Mouse (Mus musculus): ENCODE measurements around the gene Tacc2. TPM values are rescaled to one million over a fixed set of nuclear protein-coding genes. Genes with fewer than 3 reads are reported as not detected.
"Not testable (repeated sequence)": the region's sequence is repeated elsewhere in the genome, so short reads cannot be mapped to it uniquely, and the experiment has no call there.

Tacc2 gene
- polyA plus RNA-seq, 1 experiment from 2014 or later = 35.2 TPM

DNA sequence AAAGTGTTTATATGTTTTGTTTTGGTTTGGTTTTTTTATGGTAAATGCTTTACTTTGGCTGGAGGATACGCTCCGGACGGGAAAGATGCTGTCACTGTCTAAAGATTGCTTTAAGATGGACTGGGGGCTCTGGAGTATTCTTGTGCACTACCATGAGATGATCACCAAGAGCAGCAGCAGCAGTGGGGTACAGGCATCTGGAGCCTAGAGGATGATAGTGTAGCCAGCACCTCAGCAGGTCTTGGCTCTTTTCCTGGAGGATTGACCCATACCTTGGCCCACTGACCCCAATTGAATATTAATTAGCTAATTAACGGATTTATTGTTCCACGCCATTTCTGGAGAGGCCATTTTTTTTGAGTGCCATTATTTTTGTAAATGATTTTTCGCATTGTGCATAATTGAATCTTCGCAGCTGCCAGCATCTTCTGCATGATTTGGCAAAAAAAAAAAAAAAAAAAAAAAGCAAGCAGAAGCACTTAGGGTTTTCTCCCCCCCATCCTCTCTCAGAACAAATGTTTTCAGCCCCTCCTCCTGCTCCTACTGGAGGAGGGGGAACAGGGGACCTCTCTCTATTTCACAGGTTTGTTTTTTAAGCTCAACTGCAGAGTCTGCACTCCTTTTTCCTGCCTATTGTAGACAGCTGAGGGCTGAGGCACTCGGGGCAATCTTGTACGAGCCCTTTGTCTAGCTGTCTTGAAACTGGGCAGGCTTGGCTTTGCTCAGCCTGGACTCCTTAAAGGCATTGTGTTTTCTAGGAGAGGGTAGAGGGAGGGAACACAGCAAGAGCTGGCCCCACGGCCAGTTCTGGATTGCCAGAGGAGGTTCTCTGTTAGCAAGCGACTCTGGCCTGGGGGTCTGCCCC, 16.4 kb downstream of the Tacc2 start:
- not testable (repeated sequence) for H3K4me3 ChIP-seq (ENCODE audit: low read depth, low read length); H3K36me3 ChIP-seq (ENCODE audit: control insufficient read depth, insufficient read depth, low read length); H3K27me3 ChIP-seq (ENCODE audit: control insufficient read depth, insufficient read depth, low read length); H3K4me2 ChIP-seq (replicated peaks; ENCODE audit: low read depth, low read length); H3K27ac ChIP-seq (ENCODE audit: low read length); H3K9ac ChIP-seq (replicated peaks; ENCODE audit: low read depth, low read length); H3K4me1 ChIP-seq (ENCODE audit: control insufficient read depth, insufficient read depth, low read length); H3K9me3 ChIP-seq (ENCODE audit: control insufficient read depth, low read depth, low read length); ATAC-seq (ENCODE audit: insufficient number of reproducible peaks, insufficient read depth, low FRiP score, low read depth)
- 68% methylated on average over 6 of the region's 11 CpGs for WGBS

DNA sequence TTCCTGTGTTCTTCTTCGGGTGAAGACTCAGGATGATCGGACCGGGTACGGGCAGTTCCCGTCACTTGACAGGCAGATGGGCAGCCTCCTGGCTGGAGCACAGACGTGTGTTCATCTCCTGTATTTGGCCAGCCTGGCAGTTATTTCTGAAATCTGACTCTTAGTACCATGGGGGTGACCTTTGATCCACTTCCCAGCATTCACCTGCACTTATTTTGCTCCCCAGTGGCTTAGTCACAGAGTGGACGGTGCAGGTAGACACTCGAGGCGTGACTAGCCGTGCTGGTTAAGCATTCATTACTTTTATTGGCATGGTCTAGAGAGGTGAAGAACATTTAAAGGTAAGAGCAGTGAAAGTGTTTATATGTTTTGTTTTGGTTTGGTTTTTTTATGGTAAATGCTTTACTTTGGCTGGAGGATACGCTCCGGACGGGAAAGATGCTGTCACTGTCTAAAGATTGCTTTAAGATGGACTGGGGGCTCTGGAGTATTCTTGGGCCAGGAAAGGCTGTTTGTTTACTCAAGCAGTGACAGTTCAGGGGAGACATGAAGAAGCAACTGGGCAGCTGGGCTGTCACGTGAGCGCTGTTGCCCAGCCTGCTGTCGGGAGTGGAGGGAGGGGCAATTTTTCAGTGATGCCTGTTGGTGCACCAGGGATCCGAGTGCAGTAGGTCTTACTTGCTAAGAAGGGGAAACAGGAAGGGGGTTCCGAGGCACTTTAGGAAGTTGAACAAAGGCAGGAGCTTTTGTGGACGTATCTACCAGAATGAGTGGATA, 19.0 kb downstream of the Tacc2 start:
- not testable (repeated sequence) for H3K4me2 ChIP-seq (replicated peaks; ENCODE audit: low read depth, low read length); ATAC-seq (ENCODE audit: insufficient number of reproducible peaks, insufficient read depth, low FRiP score, low read depth); H3K9ac ChIP-seq (replicated peaks; ENCODE audit: low read depth, low read length); H3K27me3 ChIP-seq (ENCODE audit: control insufficient read depth, insufficient read depth, low read length); H3K4me3 ChIP-seq (ENCODE audit: low read depth, low read length); H3K27ac ChIP-seq (ENCODE audit: low read length); H3K4me1 ChIP-seq (ENCODE audit: control insufficient read depth, insufficient read depth, low read length); H3K9me3 ChIP-seq (ENCODE audit: control insufficient read depth, low read depth, low read length); H3K36me3 ChIP-seq (ENCODE audit: control insufficient read depth, insufficient read depth, low read length)
- 28% methylated on average over 9 of the region's 19 CpGs for WGBS

DNA sequence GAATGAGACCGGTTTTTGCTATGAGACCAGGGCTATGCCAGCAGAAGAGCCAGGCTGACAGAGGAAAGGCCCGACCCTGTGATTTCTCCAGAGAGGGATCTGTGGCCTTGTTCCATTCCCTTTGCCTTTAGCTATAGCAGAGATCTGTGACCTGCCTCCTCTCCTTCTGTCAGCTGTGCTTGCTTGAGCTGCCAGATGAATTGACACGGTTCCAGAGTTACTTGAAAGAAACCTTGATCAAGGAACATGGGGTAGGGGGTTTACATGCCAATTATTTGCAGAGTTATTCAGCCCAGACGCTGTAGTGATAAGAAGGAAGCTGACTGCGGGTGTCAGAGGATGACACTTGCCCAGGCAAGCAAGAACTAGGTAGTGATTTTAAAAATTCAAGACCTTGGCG, 20.3 kb downstream of the Tacc2 start:
- Histone ChIP-seq H3K9me3 (ENCODE audit: control insufficient read depth, low read depth, low read length) (no peaks in the 10 kb centered on the region), H3K9ac (replicated peaks; ENCODE audit: low read depth, low read length) (no peak overlapping the region), H3K36me3 (ENCODE audit: control insufficient read depth, insufficient read depth, low read length) (no peaks in the 10 kb centered on the region), H3K27me3 (ENCODE audit: control insufficient read depth, insufficient read depth, low read length) (no peaks in the 10 kb centered on the region), H3K4me3 (ENCODE audit: low read depth, low read length) (no peak overlapping the region), H3K4me2 (replicated peaks; ENCODE audit: low read depth, low read length) (no peak overlapping the region), H3K4me1 (ENCODE audit: control insufficient read depth, insufficient read depth, low read length) (0 out of 2 replicates have a peak, but pooled peaks cover 3% of the 10 kb centered on the region), H3K27ac (ENCODE audit: low read length) (no peak overlapping the region)
- no peak for ATAC-seq (ENCODE audit: insufficient number of reproducible peaks, insufficient read depth, low FRiP score, low read depth)
- WGBS = 72% methylated on average over 6 of the region's 6 CpGs

DNA sequence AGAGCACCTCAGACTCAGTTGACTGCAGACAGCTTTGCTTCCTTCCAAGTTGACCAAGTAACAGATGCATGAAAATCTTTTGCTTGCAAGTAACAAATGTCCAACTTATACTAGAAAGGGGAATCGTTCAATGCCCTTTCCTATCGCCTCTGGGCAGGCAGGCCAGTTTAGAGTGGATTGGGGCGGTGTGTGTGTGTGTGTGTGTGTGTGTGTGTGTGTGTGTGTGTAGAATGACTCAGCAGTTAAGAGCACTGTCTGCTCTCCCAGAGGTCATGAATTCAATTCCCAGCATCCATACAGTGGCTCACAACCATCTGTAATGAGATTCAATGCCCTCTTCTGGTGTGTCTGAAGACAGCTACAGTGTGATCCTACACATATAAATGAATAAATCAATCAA, 22.8 kb downstream of the Tacc2 start:
- H3K4me1 ChIP-seq (ENCODE audit: control insufficient read depth, insufficient read depth, low read length) = 0 out of 2 replicates have a peak, but pooled peaks cover 3% of the 10 kb centered on the region
- H3K4me2 ChIP-seq (replicated peaks; ENCODE audit: low read depth, low read length) = no peak overlapping the region
- no peaks in the 10 kb centered on the region for H3K36me3 ChIP-seq (ENCODE audit: control insufficient read depth, insufficient read depth, low read length)
- 83% methylated on average over 3 of the region's 3 CpGs for WGBS
- no peaks in the 10 kb centered on the region for H3K9me3 ChIP-seq (ENCODE audit: control insufficient read depth, low read depth, low read length)
- no peak overlapping the region for H3K4me3 ChIP-seq (ENCODE audit: low read depth, low read length)
- no peaks in the 10 kb centered on the region for H3K27me3 ChIP-seq (ENCODE audit: control insufficient read depth, insufficient read depth, low read length)
- ATAC-seq (ENCODE audit: insufficient number of reproducible peaks, insufficient read depth, low FRiP score, low read depth) = no peak
- H3K9ac ChIP-seq (replicated peaks; ENCODE audit: low read depth, low read length) = no peak overlapping the region
- no peak overlapping the region for H3K27ac ChIP-seq (ENCODE audit: low read length)

DNA sequence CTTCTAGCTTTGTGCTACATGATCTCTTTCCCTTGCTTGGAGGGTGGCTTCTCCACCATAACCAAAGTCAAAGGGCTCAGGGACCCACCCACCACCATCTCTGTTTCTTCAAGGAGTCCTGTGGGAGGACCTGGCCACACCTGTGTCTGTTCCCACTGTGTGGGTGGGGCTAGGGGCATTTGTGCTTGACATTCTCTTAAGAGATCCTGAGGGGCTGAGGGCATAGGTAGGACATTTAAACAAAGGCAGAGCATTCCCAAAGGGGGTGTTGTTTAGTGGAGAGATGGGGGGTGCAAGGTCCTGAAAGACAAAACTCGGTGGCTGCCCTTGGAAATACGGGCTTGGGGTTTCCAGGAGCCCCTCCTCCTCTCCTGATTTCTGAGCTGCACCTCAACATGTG, 23.3 kb downstream of the Tacc2 start:
- Histone ChIP-seq H3K36me3 (ENCODE audit: control insufficient read depth, insufficient read depth, low read length) (no peaks in the 10 kb centered on the region), H3K9me3 (ENCODE audit: control insufficient read depth, low read depth, low read length) (no peaks in the 10 kb centered on the region), H3K4me2 (replicated peaks; ENCODE audit: low read depth, low read length) (no peak overlapping the region), H3K4me3 (ENCODE audit: low read depth, low read length) (no peak overlapping the region), H3K4me1 (ENCODE audit: control insufficient read depth, insufficient read depth, low read length) (0 out of 2 replicates have a peak, but pooled peaks cover 3% of the 10 kb centered on the region), H3K27me3 (ENCODE audit: control insufficient read depth, insufficient read depth, low read length) (no peaks in the 10 kb centered on the region), H3K27ac (ENCODE audit: low read length) (no peak overlapping the region), H3K9ac (replicated peaks; ENCODE audit: low read depth, low read length) (no peak overlapping the region)
- 60% methylated on average over 2 of the region's 2 CpGs for WGBS
- ATAC-seq (ENCODE audit: insufficient number of reproducible peaks, insufficient read depth, low FRiP score, low read depth) = no peak

DNA sequence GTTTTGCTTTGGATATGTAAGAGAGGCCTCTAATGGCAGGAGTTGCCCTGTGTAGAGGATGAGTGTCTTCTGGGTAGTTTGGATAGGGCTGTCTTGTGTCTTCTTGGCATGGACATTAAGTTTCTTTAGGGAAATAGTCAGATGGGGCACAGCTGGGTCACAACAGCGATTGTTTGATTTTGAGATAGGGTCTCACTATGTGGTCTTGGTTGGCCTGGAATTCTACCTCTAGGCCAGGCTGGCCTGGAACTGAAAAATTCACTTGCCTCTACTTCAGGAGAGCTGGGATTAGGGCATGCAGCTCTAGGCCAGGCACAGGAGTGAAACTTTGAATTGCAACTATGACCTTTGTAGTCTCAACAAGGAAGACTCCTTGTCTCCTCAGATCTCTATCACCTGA, 25.6 kb downstream of the Tacc2 start:
- no peak overlapping the region for H3K4me3 ChIP-seq (ENCODE audit: low read depth, low read length)
- ATAC-seq (ENCODE audit: insufficient number of reproducible peaks, insufficient read depth, low FRiP score, low read depth) = no peak
- H3K4me1 ChIP-seq (ENCODE audit: control insufficient read depth, insufficient read depth, low read length) = no peaks in the 10 kb centered on the region
- no peak overlapping the region for H3K4me2 ChIP-seq (replicated peaks; ENCODE audit: low read depth, low read length)
- no peak overlapping the region for H3K27ac ChIP-seq (ENCODE audit: low read length)
- H3K36me3 ChIP-seq (ENCODE audit: control insufficient read depth, insufficient read depth, low read length) = no peaks in the 10 kb centered on the region
- no peak overlapping the region for H3K9ac ChIP-seq (replicated peaks; ENCODE audit: low read depth, low read length)
- H3K9me3 ChIP-seq (ENCODE audit: control insufficient read depth, low read depth, low read length) = no peaks in the 10 kb centered on the region
- no peaks in the 10 kb centered on the region for H3K27me3 ChIP-seq (ENCODE audit: control insufficient read depth, insufficient read depth, low read length)
- 77% methylated on average over 1 of the region's 1 CpGs for WGBS

DNA sequence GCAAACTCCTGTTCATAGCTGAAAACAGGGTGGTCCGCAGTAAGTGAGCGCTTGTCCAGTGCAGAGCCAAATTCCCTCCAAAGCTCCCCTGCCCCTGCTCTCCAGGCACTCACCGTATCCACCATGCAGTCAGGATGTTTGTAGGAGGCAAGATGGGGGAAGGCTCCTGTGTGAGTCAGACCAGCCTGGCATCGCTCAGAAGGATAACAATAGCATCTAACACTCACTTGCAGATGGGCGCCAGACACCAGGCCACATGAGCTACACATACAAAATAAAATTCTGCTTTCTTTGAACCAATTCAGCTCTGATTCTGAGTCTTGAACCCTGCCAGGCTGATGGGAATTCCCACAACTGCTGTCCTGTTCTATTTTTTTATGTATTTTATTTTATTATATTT, 26.3 kb downstream of the Tacc2 start:
- 84% methylated on average over 5 of the region's 5 CpGs for WGBS
- no peak overlapping the region for H3K27ac ChIP-seq (ENCODE audit: low read length)
- H3K27me3 ChIP-seq (ENCODE audit: control insufficient read depth, insufficient read depth, low read length) = no peaks in the 10 kb centered on the region
- H3K4me2 ChIP-seq (replicated peaks; ENCODE audit: low read depth, low read length) = no peak overlapping the region
- no peaks in the 10 kb centered on the region for H3K36me3 ChIP-seq (ENCODE audit: control insufficient read depth, insufficient read depth, low read length)
- no peak overlapping the region for H3K9ac ChIP-seq (replicated peaks; ENCODE audit: low read depth, low read length)
- no peak for ATAC-seq (ENCODE audit: insufficient number of reproducible peaks, insufficient read depth, low FRiP score, low read depth)
- no peaks in the 10 kb centered on the region for H3K4me1 ChIP-seq (ENCODE audit: control insufficient read depth, insufficient read depth, low read length)
- H3K9me3 ChIP-seq (ENCODE audit: control insufficient read depth, low read depth, low read length) = no peaks in the 10 kb centered on the region
- H3K4me3 ChIP-seq (ENCODE audit: low read depth, low read length) = no peak overlapping the region

DNA sequence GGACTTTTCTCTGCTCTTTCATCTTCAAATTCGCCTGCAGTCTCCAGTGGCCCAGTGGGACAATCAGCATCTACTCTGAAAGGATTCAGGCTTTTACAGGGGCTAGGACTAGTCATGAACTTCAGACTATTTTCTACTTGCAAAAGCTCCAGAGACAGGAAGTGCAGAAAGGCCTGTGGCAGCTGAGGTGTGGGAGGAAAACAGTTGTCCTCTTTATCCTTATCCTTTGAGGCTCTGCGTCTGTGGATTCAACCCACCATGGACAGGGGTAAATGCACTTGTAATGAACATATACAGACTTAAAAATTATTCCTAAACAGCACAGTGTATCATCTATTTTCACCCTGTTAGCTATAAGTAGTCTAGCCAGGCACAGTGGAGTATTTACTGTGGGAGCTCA, 27.2 kb downstream of the Tacc2 start:
- ATAC-seq (ENCODE audit: insufficient number of reproducible peaks, insufficient read depth, low FRiP score, low read depth) = no peak
- H3K27me3 ChIP-seq (ENCODE audit: control insufficient read depth, insufficient read depth, low read length) = no peaks in the 10 kb centered on the region
- WGBS = 75% methylated on average over 2 of the region's 2 CpGs

More for the DNA sequence above, 27.2 kb downstream of the Tacc2 start:
- no peak overlapping the region for H3K4me2 ChIP-seq (replicated peaks; ENCODE audit: low read depth, low read length)
- no peak overlapping the region for H3K4me3 ChIP-seq (ENCODE audit: low read depth, low read length)
- H3K4me1 ChIP-seq (ENCODE audit: control insufficient read depth, insufficient read depth, low read length) = no peaks in the 10 kb centered on the region
- H3K36me3 ChIP-seq (ENCODE audit: control insufficient read depth, insufficient read depth, low read length) = no peaks in the 10 kb centered on the region
- H3K9me3 ChIP-seq (ENCODE audit: control insufficient read depth, low read depth, low read length) = no peaks in the 10 kb centered on the region
- H3K27ac ChIP-seq (ENCODE audit: low read length) = no peak overlapping the region
- H3K9ac ChIP-seq (replicated peaks; ENCODE audit: low read depth, low read length) = no peak overlapping the region

All from stomach, embryonic 14.5 days (tissue).